Mouse (Mus musculus): Measurements from ENCODE around the gene Olfr550. TPM values are rescaled to one million over a fixed set of nuclear protein-coding genes. Genes with fewer than 3 reads are reported as not detected.

Olfr550 gene
- not detected in 2 replicates for polyA plus RNA-seq (2015; fragmentation: Nextera tagmentation; extraction: Ambion mirVana)

DNA sequence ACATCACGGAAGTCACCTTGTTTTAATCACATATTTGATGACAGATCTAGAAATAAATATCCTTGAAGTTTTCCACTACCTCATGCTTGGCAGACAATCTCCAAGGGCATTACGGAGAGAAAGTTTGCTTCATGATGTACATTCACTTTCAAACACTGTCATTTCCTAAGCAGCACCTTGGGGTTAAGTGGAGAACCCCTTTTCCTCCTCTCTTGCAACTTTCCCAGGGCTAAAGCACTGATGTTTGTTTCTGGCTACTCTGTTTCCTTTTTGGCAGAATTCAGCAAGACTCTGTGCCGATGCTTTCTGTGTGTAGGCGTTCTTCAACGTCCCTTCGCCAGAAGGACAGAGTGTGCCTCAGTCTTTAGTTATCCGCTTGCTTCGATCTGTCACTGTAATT lies at the start of gene Olfr550:
Gene Olfr550, plus strand, starts transcription at position 301 of the 400 bp plus-strand sequence.
- Histone ChIP-seq H3K36me3 (no peaks in the 10 kb centered on the region), H3K4me2 (no peak within 1 kb of the TSS), H3K4me3 (no peak within 1 kb of the TSS), H3K27ac (no peak within 1 kb of the TSS), H3K27me3 (no peaks in the 10 kb centered on the region), H3K4me1 (no peaks in the 10 kb centered on the region), H3K9me3 (no peaks in the 10 kb centered on the region), H3K9ac (no peak within 1 kb of the TSS)
- WGBS, result 77% methylated on average over 8 of the region's 8 CpGs
- ATAC-seq (ENCODE audit: borderline replicate concordance, extremely low read depth, low FRiP score, low TSS enrichment), result no peak

DNA sequence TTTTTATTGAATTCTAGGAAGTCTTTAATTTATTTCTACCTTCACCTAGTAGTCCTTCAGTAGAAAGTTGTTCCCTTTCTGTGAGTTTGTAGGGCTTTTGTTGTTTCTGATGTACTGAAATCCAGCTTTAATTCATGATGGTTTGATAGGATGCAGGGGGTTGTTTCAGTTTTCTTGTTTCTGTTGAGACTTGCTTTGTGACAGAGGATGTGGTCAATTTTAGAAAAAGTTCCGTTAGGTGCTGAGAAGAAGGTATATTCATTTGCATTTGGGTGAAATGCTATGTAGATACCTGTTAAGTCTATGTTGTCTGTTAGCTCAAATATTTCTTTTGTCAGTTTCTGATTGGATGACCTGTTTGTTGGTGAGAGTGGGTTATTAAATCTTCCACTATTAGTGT lies 42.2 kb upstream of the Olfr550 start:
- H3K27me3 ChIP-seq, result no peaks in the 10 kb centered on the region
- 73% methylated on average over 1 of the region's 1 CpGs for WGBS
- no peak overlapping the region for H3K4me3 ChIP-seq
- no peak overlapping the region for H3K27ac ChIP-seq
- H3K9ac ChIP-seq, result no peak overlapping the region
- H3K4me2 ChIP-seq, result no peak overlapping the region
- no peaks in the 10 kb centered on the region for H3K4me1 ChIP-seq
- H3K36me3 ChIP-seq, result no peaks in the 10 kb centered on the region
- no peak for ATAC-seq (ENCODE audit: borderline replicate concordance, extremely low read depth, low FRiP score, low TSS enrichment)
- no peaks in the 10 kb centered on the region for H3K9me3 ChIP-seq

DNA sequence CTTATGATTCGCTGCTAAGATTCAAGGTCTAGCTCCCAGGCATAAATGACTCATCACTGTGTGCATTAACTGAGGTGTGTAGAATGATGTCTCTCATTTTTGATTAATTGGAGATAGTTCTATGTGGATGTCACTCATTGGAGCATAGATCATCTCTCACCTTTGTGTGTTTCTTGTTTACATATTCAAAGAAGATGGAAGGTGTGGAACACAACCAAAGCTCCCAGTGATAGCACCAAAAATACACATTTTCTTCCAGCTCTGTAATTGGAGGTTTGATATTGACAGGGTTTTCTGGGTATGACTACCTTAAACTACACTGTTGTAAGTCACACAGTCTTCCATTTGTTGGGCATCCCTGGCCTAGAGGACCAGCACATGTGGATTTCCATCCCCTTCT lies 36.8 kb upstream of the Olfr550 start, which contains the start of gene Olfr547:
Gene Olfr547, plus strand, starts transcription at position 301 of the 400 bp plus-strand sequence.
- WGBS, result 85% methylated on average over 1 of the region's 1 CpGs
- ATAC-seq (ENCODE audit: borderline replicate concordance, extremely low read depth, low FRiP score, low TSS enrichment), result no peak

DNA sequence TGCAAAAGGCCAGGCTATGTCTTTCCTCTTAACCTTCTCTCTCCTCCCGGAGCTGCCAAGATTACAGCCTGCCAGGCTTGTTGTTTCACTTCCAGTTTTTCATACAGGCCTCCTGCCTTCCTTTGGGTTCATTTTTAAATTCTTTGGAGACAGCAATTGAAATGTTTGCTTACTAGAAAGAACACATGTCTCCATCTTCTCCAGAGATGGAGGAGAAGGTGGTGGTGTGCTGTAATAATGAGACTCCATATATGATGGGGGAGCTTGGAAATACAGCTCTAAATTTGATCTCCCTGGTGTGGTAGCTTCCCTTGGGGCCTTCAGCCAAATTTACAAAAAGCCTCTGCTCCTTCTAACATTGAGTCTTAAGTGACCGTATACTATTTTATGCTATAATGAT lies 30.6 kb upstream of the Olfr550 start, which contains the start of gene Olfr548-ps1:
Gene Olfr548-ps1, plus strand, starts transcription at position 301 of the 400 bp plus-strand sequence.
- Histone ChIP-seq H3K4me1 (no peaks in the 10 kb centered on the region), H3K4me3 (no peak within 1 kb of the TSS), H3K27ac (no peak within 1 kb of the TSS), H3K27me3 (no peaks in the 10 kb centered on the region), H3K4me2 (no peak within 1 kb of the TSS), H3K9ac (no peak within 1 kb of the TSS), H3K36me3 (no peaks in the 10 kb centered on the region), H3K9me3 (no peaks in the 10 kb centered on the region)
- 83% methylated on average over 2 of the region's 2 CpGs for WGBS
- ATAC-seq (ENCODE audit: borderline replicate concordance, extremely low read depth, low FRiP score, low TSS enrichment), result no peak

More for the DNA sequence above, 36.8 kb upstream of the Olfr550 start, which contains the start of gene Olfr547:
- H3K27ac ChIP-seq, result no peak within 1 kb of the TSS
- no peaks in the 10 kb centered on the region for H3K36me3 ChIP-seq
- H3K4me2 ChIP-seq, result no peak within 1 kb of the TSS
- no peak within 1 kb of the TSS for H3K9ac ChIP-seq
- H3K4me3 ChIP-seq, result no peak within 1 kb of the TSS
- H3K9me3 ChIP-seq, result no peaks in the 10 kb centered on the region
- H3K4me1 ChIP-seq, result no peaks in the 10 kb centered on the region
- H3K27me3 ChIP-seq, result no peaks in the 10 kb centered on the region

DNA sequence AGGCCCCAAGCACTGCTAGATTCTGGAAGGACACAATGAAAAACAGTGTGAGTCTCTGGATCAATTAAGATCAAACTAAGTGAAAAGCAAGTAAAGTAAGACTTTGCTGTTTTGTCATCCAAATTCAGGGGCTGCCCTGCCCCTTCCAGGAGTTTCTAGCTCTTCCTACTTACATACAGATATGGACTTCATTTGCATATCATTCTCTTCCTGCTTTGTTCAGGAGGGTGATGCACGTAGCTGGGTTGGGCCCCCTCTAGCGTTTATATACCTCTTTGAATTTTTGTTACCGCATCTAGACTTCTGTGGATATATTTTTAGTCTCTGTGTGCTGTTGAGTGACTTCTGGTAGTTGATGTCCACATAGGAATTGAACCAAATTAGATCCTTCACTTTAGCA lies 30.0 kb upstream of the Olfr550 start:
- ATAC-seq (ENCODE audit: borderline replicate concordance, extremely low read depth, low FRiP score, low TSS enrichment), result no peak
- H3K9ac ChIP-seq, result no peak overlapping the region
- WGBS, result 53% methylated on average over 3 of the region's 3 CpGs
- H3K4me2 ChIP-seq, result no peak overlapping the region
- no peaks in the 10 kb centered on the region for H3K27me3 ChIP-seq
- H3K4me1 ChIP-seq, result no peaks in the 10 kb centered on the region
- H3K4me3 ChIP-seq, result no peak overlapping the region
- H3K36me3 ChIP-seq, result no peaks in the 10 kb centered on the region
- no peaks in the 10 kb centered on the region for H3K9me3 ChIP-seq
- no peak overlapping the region for H3K27ac ChIP-seq

DNA sequence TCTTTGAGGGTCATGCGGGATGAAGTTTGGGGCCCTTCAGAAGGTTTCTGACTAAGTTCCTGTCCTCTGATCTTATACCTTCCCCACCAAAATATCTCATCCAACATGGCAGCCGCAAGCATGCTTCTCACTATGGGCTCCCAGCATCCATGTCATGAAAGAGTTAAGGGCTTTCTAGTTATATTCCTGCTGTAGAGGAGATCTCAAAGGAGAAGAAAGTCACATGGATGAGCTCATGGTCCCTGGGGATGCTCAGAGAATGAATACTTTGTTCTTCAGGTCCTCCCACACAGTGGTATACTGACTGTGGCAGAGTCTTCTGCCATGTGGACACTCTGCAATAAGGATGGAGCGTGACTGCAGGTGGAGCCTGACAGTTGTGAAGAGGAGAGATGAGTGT lies 21.7 kb upstream of the Olfr550 start, which contains the start of gene Olfr549:
Gene Olfr549, plus strand, starts transcription at position 301 of the 400 bp plus-strand sequence.
- H3K4me3 ChIP-seq, result no peak within 1 kb of the TSS
- no peak for ATAC-seq (ENCODE audit: borderline replicate concordance, extremely low read depth, low FRiP score, low TSS enrichment)
- no peaks in the 10 kb centered on the region for H3K4me1 ChIP-seq
- no peaks in the 10 kb centered on the region for H3K36me3 ChIP-seq
- no peak within 1 kb of the TSS for H3K9ac ChIP-seq
- H3K27ac ChIP-seq, result no peak within 1 kb of the TSS
- no peaks in the 10 kb centered on the region for H3K9me3 ChIP-seq
- no peaks in the 10 kb centered on the region for H3K27me3 ChIP-seq
- H3K4me2 ChIP-seq, result no peak within 1 kb of the TSS
- WGBS, result 80% methylated on average over 3 of the region's 3 CpGs

DNA sequence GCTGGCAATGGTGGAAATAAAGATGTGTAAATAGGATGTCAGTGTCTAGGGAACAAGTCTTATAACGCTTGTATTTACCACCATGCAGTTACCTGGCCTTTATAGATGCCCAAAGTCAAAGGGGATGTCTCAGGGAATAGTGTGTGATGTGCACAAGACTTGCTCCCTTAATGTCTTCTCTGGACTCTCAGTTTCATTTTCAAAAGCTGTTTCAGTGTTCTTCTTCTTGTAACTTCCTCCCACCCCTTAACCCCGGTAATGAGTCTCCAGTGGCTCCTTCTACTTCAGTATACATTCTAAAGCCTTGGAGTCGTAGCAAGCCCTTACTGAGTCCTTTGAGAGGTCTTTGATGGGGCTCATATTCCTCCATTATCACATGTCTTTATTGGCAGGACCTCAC lies 18.0 kb upstream of the Olfr550 start:
- Histone ChIP-seq H3K36me3 (no peaks in the 10 kb centered on the region), H3K27ac (no peak overlapping the region), H3K4me3 (no peak overlapping the region), H3K27me3 (no peaks in the 10 kb centered on the region), H3K4me2 (no peak overlapping the region), H3K4me1 (no peaks in the 10 kb centered on the region), H3K9ac (no peak overlapping the region), H3K9me3 (no peaks in the 10 kb centered on the region)
- ATAC-seq (ENCODE audit: borderline replicate concordance, extremely low read depth, low FRiP score, low TSS enrichment), result no peak
- 67% methylated on average over 3 of the region's 3 CpGs for WGBS

DNA sequence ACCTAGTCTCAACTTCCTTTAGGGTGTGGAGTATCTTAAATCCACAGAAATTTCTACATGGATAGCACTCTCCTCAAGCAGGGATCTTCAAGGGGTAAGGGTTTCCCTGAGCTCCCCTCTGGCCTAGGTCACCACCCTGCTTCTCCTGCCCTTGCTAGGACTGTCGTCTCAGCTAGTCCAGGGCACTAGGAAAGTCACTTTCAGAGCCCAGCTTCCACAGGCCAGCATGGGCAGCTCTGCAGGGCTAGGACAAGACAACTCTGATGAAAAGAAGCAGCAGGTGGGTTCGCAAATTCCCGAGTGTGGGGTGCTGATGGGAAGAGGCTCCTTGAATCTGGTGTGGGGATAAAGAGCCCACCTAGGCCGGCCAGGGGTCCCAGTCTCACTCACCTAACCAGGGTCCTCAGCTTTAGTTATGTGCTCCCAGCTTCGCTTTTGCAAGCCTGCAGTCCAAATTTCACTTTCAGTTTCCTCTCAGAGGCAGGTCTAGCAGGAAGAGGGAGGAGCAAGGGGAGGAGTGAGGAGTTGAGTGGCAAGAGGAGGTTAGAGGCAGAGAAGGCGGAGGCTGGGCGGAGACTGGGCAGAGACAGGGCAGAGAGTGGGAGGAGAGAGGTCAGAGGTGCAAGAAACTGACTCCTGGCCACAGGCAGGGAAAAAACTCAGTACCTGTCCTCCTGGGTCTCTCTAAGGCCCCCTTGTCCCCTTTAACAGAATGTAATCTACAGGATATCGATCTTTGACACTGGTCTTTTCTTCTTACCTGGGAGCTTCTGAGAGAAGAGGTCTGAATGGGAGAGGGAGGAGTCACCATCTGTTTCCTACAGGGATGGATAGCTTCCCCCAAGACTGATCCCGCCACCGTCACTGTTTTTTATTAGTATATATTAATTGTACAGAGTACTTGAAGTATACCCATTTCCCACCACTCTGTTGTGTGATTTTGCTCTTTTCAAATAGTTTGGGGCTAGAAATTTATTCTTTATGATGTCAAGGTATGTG lies 5.9 kb upstream of the Olfr550 start, which contains the start of gene Trim21:
Gene Trim21, minus strand, starts transcription at position 488 of the 999 bp plus-strand sequence.
- peak within 1 kb of the TSS; percentile 16; the same call in 1 of the 2 replicates for H3K27ac ChIP-seq
- WGBS, result 16% methylated on average over 10 of the region's 10 CpGs

DNA sequence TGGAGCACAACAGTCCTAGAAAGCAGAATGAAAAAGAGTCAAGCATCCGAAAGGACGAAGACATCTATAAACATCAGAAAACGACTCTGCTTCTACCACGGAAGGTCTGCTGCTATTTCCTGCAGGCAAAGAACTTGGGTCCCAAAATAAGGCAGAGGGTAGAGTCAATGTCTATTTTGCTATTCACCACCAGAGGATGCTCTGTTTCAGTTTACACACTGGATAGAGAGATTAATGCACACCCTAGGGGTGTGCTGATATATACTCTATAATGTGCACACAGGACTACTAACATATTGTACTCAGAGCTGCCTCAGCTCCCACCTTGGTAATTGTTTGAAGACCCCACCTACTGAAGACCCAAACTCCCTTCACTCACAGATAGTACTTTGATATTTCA lies 5.0 kb upstream of the Olfr550 start:
- H3K9ac ChIP-seq, result no peak overlapping the region
- H3K9me3 ChIP-seq, result no peaks in the 10 kb centered on the region
- no peak overlapping the region for H3K4me3 ChIP-seq
- no peaks in the 10 kb centered on the region for H3K36me3 ChIP-seq
- H3K4me2 ChIP-seq, result no peak overlapping the region
- ATAC-seq (ENCODE audit: borderline replicate concordance, extremely low read depth, low FRiP score, low TSS enrichment), result no peak
- no peaks in the 10 kb centered on the region for H3K27me3 ChIP-seq
- H3K4me1 ChIP-seq, result 0 out of 2 replicates have a peak, but pooled peaks cover 5% of the 10 kb centered on the region
- 74% methylated on average over 4 of the region's 4 CpGs for WGBS
- no peak overlapping the region for H3K27ac ChIP-seq

More for the DNA sequence above, 5.9 kb upstream of the Olfr550 start, which contains the start of gene Trim21:
- Histone ChIP-seq H3K4me3 (peak within 1 kb of the TSS; percentile 55), H3K4me1 (0 out of 2 replicates have a peak, but pooled peaks cover 5% of the 10 kb centered on the region), H3K9me3 (no peaks in the 10 kb centered on the region), H3K27me3 (no peaks in the 10 kb centered on the region), H3K4me2 (peak within 1 kb of the TSS; percentile 74), H3K9ac (peak within 1 kb of the TSS; percentile 55), H3K36me3 (no peaks in the 10 kb centered on the region)
- peak; percentile 96 for ATAC-seq (ENCODE audit: borderline replicate concordance, extremely low read depth, low FRiP score, low TSS enrichment)

DNA sequence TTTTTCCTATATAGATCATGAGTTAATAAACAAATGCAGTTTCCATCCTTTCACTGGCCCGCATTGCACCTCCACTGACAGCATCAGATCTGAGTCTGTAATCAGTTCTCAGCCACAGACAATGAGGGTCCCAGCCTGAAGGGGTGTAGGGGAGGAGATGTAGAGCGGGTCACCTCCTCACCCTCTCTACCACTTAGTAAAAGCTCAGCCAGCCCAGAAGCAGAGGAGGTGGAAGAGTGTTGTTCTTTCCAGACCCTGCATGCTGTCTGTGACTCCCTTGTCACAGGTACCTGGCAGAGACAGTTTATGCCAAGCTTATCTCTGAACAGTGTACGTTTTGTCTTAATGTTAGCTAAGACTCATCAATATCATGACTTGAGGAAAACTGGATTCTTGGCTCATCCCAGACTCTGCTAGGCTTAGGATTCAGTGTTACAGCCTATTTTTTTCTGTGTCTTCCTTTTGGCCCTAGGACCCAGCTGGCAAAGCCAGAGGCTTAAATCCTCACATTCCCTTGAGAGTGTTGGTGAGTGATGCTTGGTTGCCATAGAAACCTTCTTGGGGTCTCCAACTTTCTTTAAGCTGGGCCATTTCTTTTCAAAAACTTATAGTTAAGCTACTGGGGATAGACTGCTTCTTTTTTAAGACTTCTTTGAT lies 2.1 kb downstream of the Olfr550 start:
- no peaks in the 10 kb centered on the region for H3K9me3 ChIP-seq
- H3K27ac ChIP-seq, result no peak overlapping the region
- no peaks in the 10 kb centered on the region for H3K36me3 ChIP-seq
- ATAC-seq (ENCODE audit: borderline replicate concordance, extremely low read depth, low FRiP score, low TSS enrichment), result no peak
- no peaks in the 10 kb centered on the region for H3K4me1 ChIP-seq
- no peak overlapping the region for H3K9ac ChIP-seq
- H3K27me3 ChIP-seq, result no peaks in the 10 kb centered on the region
- 64% methylated on average over 3 of the region's 3 CpGs for WGBS
- H3K4me3 ChIP-seq, result no peak overlapping the region
- H3K4me2 ChIP-seq, result no peak overlapping the region

DNA sequence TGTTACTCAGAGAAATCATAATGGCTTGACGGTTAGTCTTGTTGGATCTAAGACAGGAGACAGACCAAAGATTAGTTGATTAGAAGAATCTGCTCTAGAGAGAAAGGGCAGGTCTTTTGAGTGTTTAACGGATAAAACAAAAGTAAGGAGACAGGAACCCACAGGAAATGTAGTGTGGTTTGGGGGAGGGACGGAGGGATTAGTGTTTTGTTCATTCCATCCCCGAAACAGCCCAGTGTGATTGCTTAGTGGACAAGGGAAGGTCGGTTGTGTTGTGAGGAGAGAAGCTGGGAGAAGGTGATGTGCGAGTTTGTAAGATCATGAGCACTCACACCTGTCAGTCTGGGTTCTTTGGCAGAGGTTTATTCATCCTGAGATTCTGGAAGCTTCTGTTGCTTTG lies 4.8 kb downstream of the Olfr550 start:
- ATAC-seq (ENCODE audit: borderline replicate concordance, extremely low read depth, low FRiP score, low TSS enrichment), result no peak
- no peaks in the 10 kb centered on the region for H3K9me3 ChIP-seq
- no peaks in the 10 kb centered on the region for H3K4me1 ChIP-seq
- WGBS, result 64% methylated on average over 6 of the region's 6 CpGs
- H3K36me3 ChIP-seq, result no peaks in the 10 kb centered on the region
- H3K4me3 ChIP-seq, result no peak overlapping the region
- no peak overlapping the region for H3K9ac ChIP-seq
- no peak overlapping the region for H3K27ac ChIP-seq
- no peaks in the 10 kb centered on the region for H3K27me3 ChIP-seq
- H3K4me2 ChIP-seq, result no peak overlapping the region

Data from lung, embryonic 15.5 days (tissue).